Mouse (Mus musculus) erythroid progenitor cell, adult 5-6 weeks (primary cell): ENCODE results near the gene Nkain2. TPM values are rescaled to one million over a fixed set of nuclear protein-coding genes. Genes with fewer than 3 reads are reported as not detected.

Experiments
- ATAC-seq: replicated peaks from 2 replicates; pipeline ENCODE4 v1.8.0; 2016; ENCODE audit warnings: moderate number of reproducible peaks, mild to moderate bottlenecking, moderate TSS enrichment, inconsistent platforms; ENCODE audit not compliant: poor library complexity, low FRiP score, severe bottlenecking
- total RNA-seq, 2 experiments: library from RNA; stranded (forward) in 1 of 2; stranded (reverse) in 1 of 2; fragments of 150-400 nt in 1 of 2; fragments of 186-747, 209-891 nt in 1 of 2; gene quantifications; 2 replicates each; pipeline versions ENCODE4 v1.2.3 to v1.2.4; 2015 to 2017; ENCODE audit warnings: low replicate concordance in 2 of 2

Nkain2 gene
- total RNA-seq, 2 experiments from 2014 or later: not detected

DNA sequence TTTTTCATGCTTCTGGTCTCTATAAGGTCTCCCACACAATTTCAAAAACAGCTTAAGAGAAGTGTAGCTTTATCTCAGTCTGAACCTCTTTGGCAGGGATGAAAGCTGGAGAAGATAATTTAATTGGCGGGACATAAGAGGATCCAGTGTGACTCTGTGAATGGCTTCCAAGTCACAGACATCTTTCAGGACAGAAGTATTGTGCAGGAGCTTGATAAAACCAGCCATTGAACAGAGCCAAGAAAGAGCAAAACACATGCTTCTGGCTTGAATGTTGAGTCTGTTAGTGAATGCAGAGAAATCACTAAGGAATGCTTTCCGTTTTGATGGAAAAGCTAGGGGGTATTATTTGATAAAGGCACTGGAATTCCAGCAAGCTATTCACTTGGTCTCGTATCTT, 1077.7 kb downstream of the Nkain2 start:
- ATAC-seq: no peak

GRCm38 (mm10) chr10:31742443-31743057, 1147.7 kb downstream of the Nkain2 start:
- 0 out of 2 replicates have a peak, but pooled peaks have one; percentile 25 for ATAC-seq

GRCm38 (mm10) chr10:31728036-31728435, 1162.2 kb downstream of the Nkain2 start:
- ATAC-seq: no peak

DNA sequence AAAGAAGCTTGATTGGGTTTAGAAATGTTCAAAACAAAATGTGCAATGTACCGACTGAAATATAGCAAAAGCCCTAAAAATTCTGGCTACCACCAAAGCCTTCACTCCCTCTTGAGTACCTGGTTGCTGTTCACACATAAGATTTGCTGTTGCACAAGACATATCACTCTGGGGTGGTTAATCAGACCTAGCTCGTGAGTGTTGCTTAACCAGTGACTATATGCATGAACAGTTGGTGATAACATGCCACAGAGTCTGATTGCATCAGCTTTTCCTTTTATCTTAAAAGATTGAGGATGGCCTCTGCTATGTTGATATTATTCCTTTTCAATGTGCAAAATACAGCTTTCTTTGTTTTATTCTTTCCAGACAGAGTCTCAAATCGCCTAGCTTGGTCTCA, 1243.0 kb downstream of the Nkain2 start:
- no peak for ATAC-seq

DNA sequence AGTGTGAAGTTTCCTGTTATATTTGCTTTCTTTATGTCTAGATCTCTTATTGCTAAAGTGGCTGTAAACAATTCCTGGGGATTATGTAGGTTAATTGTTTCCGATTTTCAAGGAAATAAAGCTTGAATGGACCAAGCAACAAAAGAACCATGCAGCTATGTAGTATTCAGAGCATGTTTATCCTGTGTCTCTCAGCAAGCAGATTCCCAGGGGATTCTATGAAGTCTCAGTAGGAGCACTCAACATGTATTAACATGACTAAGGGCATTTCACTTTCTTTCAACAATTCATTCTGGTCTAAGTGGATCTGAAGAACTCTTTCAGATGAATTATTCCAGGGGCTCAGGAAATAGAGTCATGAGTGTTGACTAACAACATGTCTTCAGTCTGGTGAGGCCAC, 1244.2 kb downstream of the Nkain2 start:
- ATAC-seq: no peak

Other genes starting within 250 kb of the Nkain2 start
- gene Trdn, start 190.1 kb upstream of the Nkain2 start, total RNA-seq (2015; ENCODE audit: low replicate concordance): not detected in 2 replicates
- not detected in 2 replicates for gene Trdn, start 190.1 kb upstream of the Nkain2 start, total RNA-seq (2017; ENCODE audit: low replicate concordance)